Mouse (Mus musculus) brain, embryonic 14.5 days (tissue): ENCODE measurements around the gene Lrrc7.

Source experiments
- CTCF ChIP-seq: fragments of 200-500 bp; IDR thresholded peaks from 2 replicates; pipeline ENCODE4 v1.5.1; 2012; ENCODE audit warnings: inconsistent platforms, mild to moderate bottlenecking, moderate library complexity, borderline replicate concordance; ENCODE audit not compliant: insufficient read depth, insufficient read length; ENCODE audit errors: extremely low read depth
- POLR2A ChIP-seq: fragments of 200-500 bp; IDR thresholded peaks from 2 replicates; pipeline ENCODE4 v1.6.1; 2012; ENCODE audit warnings: mild to moderate bottlenecking, inconsistent platforms, borderline replicate concordance; ENCODE audit not compliant: poor library complexity, insufficient read depth, insufficient read length, severe bottlenecking; ENCODE audit errors: extremely low read depth

DNA sequence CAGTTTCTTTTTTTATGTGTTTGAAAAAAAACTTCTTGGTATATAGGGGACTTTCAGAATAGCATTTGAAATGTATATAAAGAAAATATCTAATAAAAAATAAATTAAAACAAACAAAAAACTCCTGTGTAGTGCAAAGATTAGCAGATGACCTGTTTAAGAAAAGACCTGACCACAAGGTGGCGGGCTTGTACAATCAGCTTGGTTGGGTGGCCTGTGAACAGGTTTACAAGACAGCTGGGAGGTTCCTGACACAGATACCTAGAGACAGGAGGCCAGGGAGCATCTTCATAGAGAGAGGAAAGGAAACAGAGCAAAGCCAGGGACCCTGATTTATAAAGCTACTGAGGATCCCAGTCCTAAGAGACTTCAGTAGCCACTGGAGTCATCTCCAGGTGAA lies 186.1 kb downstream of the Lrrc7 start:
- no peak for TF ChIP-seq POLR2A
- TF ChIP-seq CTCF = peak; percentile 51; the same call in 1 of the 2 replicates
